Mouse (Mus musculus) MEL (cell line): Measurements from ENCODE around the gene Rnf26.

ENCODE experiments used
- CTCF ChIP-seq, 3 experiments: IDR thresholded peaks in 2 of 3; conservative IDR thresholded peaks in 1 of 3; 2 replicates each; pipeline ENCODE4 v1.5.1; 2011 to 2012; ENCODE audit warnings: low read length in 3 of 3, low read depth in 2 of 3, mild to moderate bottlenecking in 2 of 3, improper control_type of control experiment in 1 of 3, inconsistent platforms in 1 of 3, mixed read lengths in 1 of 3, moderate library complexity in 1 of 3; ENCODE audit not compliant: control insufficient read depth in 1 of 3, insufficient read depth in 1 of 3, poor library complexity in 1 of 3, severe bottlenecking in 1 of 3
- E2F4 ChIP-seq: IDR thresholded peaks from 2 replicates; pipeline ENCODE4 v1.6.1; 2011; ENCODE audit warnings: low read depth, low read length, improper control_type of control experiment, borderline replicate concordance
- EP300 ChIP-seq, 2 experiments: IDR thresholded peaks; 2 replicates each; pipeline ENCODE4 v1.6.1; 2011; ENCODE audit warnings: improper control_type of control experiment in 2 of 2, low read length in 2 of 2, low read depth in 1 of 2, mild to moderate bottlenecking in 1 of 2
- HCFC1 ChIP-seq: IDR thresholded peaks from 2 replicates; pipeline ENCODE4 v1.6.1; 2012; ENCODE audit warnings: low read depth, mild to moderate bottlenecking, inconsistent platforms, low read length, improper control_type of control experiment, moderate library complexity
- KAT2A ChIP-seq: conservative IDR thresholded peaks from 2 replicates; pipeline ENCODE4 v1.6.1; 2012; ENCODE audit warnings: low read depth, low read length, improper control_type of control experiment, inconsistent platforms
- MAX ChIP-seq: IDR thresholded peaks from 2 replicates; pipeline ENCODE4 v1.6.1; 2011; ENCODE audit warnings: low read length, improper control_type of control experiment
- MAZ ChIP-seq: IDR thresholded peaks from 2 replicates; pipeline ENCODE4 v1.6.1; 2012; ENCODE audit warnings: low read depth, mild to moderate bottlenecking, inconsistent platforms, low read length, improper control_type of control experiment
- MXI1 ChIP-seq: IDR thresholded peaks from 2 replicates; pipeline ENCODE4 v1.6.1; 2011; ENCODE audit warnings: mild to moderate bottlenecking, low read depth, low read length, improper control_type of control experiment
- USF1 ChIP-seq: IDR thresholded peaks from 2 replicates; pipeline ENCODE4 v1.6.1; 2014; ENCODE audit warnings: low read depth, mild to moderate bottlenecking, inconsistent platforms, low read length, improper control_type of control experiment, moderate library complexity
- ZNF384 ChIP-seq: IDR thresholded peaks from 2 replicates; pipeline ENCODE4 v1.6.1; 2012; ENCODE audit warnings: low read depth, mild to moderate bottlenecking, inconsistent platforms, low read length, improper control_type of control experiment

- no peak for TF ChIP-seq CTCF (IDR thresholded peaks at IDR 0.05 in 2 of 3, conservative IDR thresholded peaks at IDR 0.05 in 1 of 3; ENCODE audit: control insufficient read depth in 1 of 3, insufficient read depth in 1 of 3, low read depth in 2 of 3, low read length in 3 of 3, poor library complexity in 1 of 3, severe bottlenecking in 1 of 3)
- TF ChIP-seq MAZ, result no peak
- no peak for TF ChIP-seq HCFC1
- TF ChIP-seq ZNF384, result no peak
- no peak for TF ChIP-seq KAT2A
- no peak for TF ChIP-seq USF1
- TF ChIP-seq MAX, result no peak
- no peak for TF ChIP-seq MXI1
- TF ChIP-seq E2F4, result no peak
- TF ChIP-seq EP300 (IDR thresholded peaks at IDR 0.05; ENCODE audit: low read depth in 1 of 2, low read length in 2 of 2), result no peak
These were observed 6.7 kb downstream of the Rnf26 start for GRCm38 (mm10) chr9:44106596-44106995.
